Mouse (Mus musculus) stomach, postnatal 0 days (tissue): Measurements from ENCODE around the gene Snx29.

Experiments
- CTCF ChIP-seq: IDR thresholded peaks from 2 replicates; pipeline ENCODE4 v1.5.1; 2016; ENCODE audit warnings: antibody characterized with exemption, low read depth, mild to moderate bottlenecking, moderate library complexity
- EP300 ChIP-seq: optimal IDR thresholded peaks from 2 replicates; pipeline ENCODE3; 2016; ENCODE audit warnings: antibody characterized with exemption

- TF ChIP-seq CTCF (no peak), EP300 (no peak)
Measured at GRCm38 (mm10) chr16:11406622-11407021, 83.9 kb downstream of the Snx29 start.
